Mouse (Mus musculus) heart, postnatal 0 days (tissue): ENCODE data around the gene Arpp21. TPM values are rescaled to one million over a fixed set of nuclear protein-coding genes. Genes with fewer than 3 reads are reported as not detected.
A peak's percentile ranks its signal among the peaks of the same experiment; 100 is the strongest.

Experiments used
- ATAC-seq: fragments of 200-750 bp; cut with Nextera tagmentation; 2 replicates; pipeline ENCODE4 v1.8.0; 2017; ENCODE audit warnings: low read depth, moderate number of reproducible peaks, moderate library complexity; ENCODE audit not compliant: insufficient read depth
- DNase-seq: peaks from one replicate; pipeline ENCODE4 v3.0.0-alpha.2; 2016; ENCODE audit warnings: low spot score
- H3K27ac ChIP-seq: fragments of 300-500 bp; sonication (generic); 2 replicates; pipeline ENCODE4 v1.5.1; 2014; ENCODE audit warnings: low read depth, mild to moderate bottlenecking
- H3K27me3 ChIP-seq: fragments of 300-500 bp; sonication (generic); 2 replicates; pipeline ENCODE4 v1.6.1; 2014; ENCODE audit warnings: low read length, mixed read lengths; ENCODE audit not compliant: control insufficient read depth, insufficient read depth
- H3K36me3 ChIP-seq: fragments of 300-500 bp; sonication (generic); replicated peaks from 2 replicates; pipeline ENCODE4 v1.6.1; 2014; ENCODE audit warnings: low read length, mixed read lengths; ENCODE audit not compliant: control insufficient read depth, insufficient read depth
- H3K4me1 ChIP-seq: fragments of 300-500 bp; sonication (generic); 2 replicates; pipeline ENCODE4 v1.6.1; 2014; ENCODE audit warnings: antibody characterized with exemption; ENCODE audit not compliant: control insufficient read depth, insufficient read depth
- H3K4me2 ChIP-seq: fragments of 300-500 bp; sonication (generic); 2 replicates; pipeline ENCODE4 v1.6.1; 2014; ENCODE audit warnings: low read depth, mild to moderate bottlenecking, low read length, moderate library complexity
- H3K4me3 ChIP-seq: fragments of 300-500 bp; sonication (generic); 2 replicates; pipeline ENCODE4 v1.5.1; 2014; ENCODE audit warnings: low read depth, low read length
- H3K9ac ChIP-seq: fragments of 300-500 bp; sonication (generic); replicated peaks from 2 replicates; pipeline ENCODE4 v1.6.1; 2014; ENCODE audit warnings: low read depth, low read length, mixed read lengths
- H3K9me3 ChIP-seq: fragments of 300-500 bp; sonication (generic); replicated peaks from 2 replicates; pipeline ENCODE4 v1.6.1; 2016; ENCODE audit warnings: low read length; ENCODE audit not compliant: control insufficient read depth
- CTCF ChIP-seq: IDR thresholded peaks from 2 replicates; pipeline ENCODE4 v1.5.1; 2016; ENCODE audit warnings: antibody characterized with exemption, control low read depth, low read depth
- EP300 ChIP-seq: IDR thresholded peaks from 2 replicates; pipeline ENCODE4 v1.6.1; 2016; ENCODE audit warnings: antibody characterized with exemption, low read depth
- WGBS: fragments of 180-500 bp; shearing (Covaris S2); extraction: QIAGEN DNeasy Blood & Tissue Kit; methylation state at CpG from one replicate; pipeline ENCODE4 v1.1.7; 2014; 5-methylcytosine and 5-hydroxymethylcytosine counted together
- polyA plus RNA-seq: library from polyadenylated mRNA; unstranded; fragments of >200 nt; fragmentation: Nextera tagmentation; extraction: Ambion mirVana; gene quantifications from 2 replicates; pipeline ENCODE4 v1.2.1, GENCODE M21; 2015
- total RNA-seq: library from RNA; depleted of rRNA; stranded (reverse); fragments of >200 nt; gene quantifications from 2 replicates; pipeline ENCODE4 v1.2.3, GENCODE M21; 2014; ENCODE audit warnings: low replicate concordance

Gene Arpp21
- total and polyA plus RNA-seq, 2 experiments from 2014 or later, result 0.99 to 2.7 TPM

GRCm38 (mm10) chr9:112233822-112234504 lies 1.8 kb downstream of the Arpp21 start:
- no peak for DNase-seq
- Histone ChIP-seq H3K9ac (no peak overlapping the region; the same call in 1 of the 2 replicates), H3K27ac (no peak overlapping the region), H3K9me3 (no peaks in the 10 kb centered on the region), H3K4me1 (peaks cover 9% of the 10 kb centered on the region; the same call in 1 of the 2 replicates), H3K4me2 (peak overlapping the region; percentile 85), H3K36me3 (no peaks in the 10 kb centered on the region), H3K4me3 (peak overlapping the region; percentile 53), H3K27me3 (peaks cover 37% of the 10 kb centered on the region)
- 23% methylated on average over 12 of the region's 12 CpGs for WGBS
- ATAC-seq, result no peak
- TF ChIP-seq EP300 (no peak), CTCF (no peak)

GRCm38 (mm10) chr9:112233378-112233777 lies 2.4 kb downstream of the Arpp21 start:
- H3K27me3 ChIP-seq, result peaks cover 37% of the 10 kb centered on the region
- TF ChIP-seq EP300 (no peak), CTCF (no peak)
- no peak overlapping the region for H3K27ac ChIP-seq
- 80% methylated on average over 6 of the region's 6 CpGs for WGBS
- DNase-seq, result no peak
- peak overlapping the region; percentile 53; the same call in 1 of the 2 replicates for H3K4me3 ChIP-seq
- ATAC-seq, result no peak
- peaks cover 9% of the 10 kb centered on the region; the same call in 1 of the 2 replicates for H3K4me1 ChIP-seq
- no peaks in the 10 kb centered on the region for H3K36me3 ChIP-seq
- H3K4me2 ChIP-seq, result no peak overlapping the region
- H3K9me3 ChIP-seq, result no peaks in the 10 kb centered on the region
- no peak overlapping the region for H3K9ac ChIP-seq

- H3K4me2 ChIP-seq, result no peak overlapping the region; the same call in 1 of the 2 replicates
- H3K9me3 ChIP-seq, result no peaks in the 10 kb centered on the region
- TF ChIP-seq CTCF (no peak), EP300 (no peak)
- peaks cover 33% of the 10 kb centered on the region for H3K27me3 ChIP-seq
- no peak for DNase-seq
- H3K9ac ChIP-seq, result no peak overlapping the region
- 64% methylated on average over 8 of the region's 8 CpGs for WGBS
- H3K4me3 ChIP-seq, result peak overlapping the region; percentile 6; the same call in 1 of the 2 replicates
- peaks cover 9% of the 10 kb centered on the region; the same call in 1 of the 2 replicates for H3K4me1 ChIP-seq
- H3K27ac ChIP-seq, result no peak overlapping the region
- no peak for ATAC-seq
- H3K36me3 ChIP-seq, result no peaks in the 10 kb centered on the region
Observed at GRCm38 (mm10) chr9:112231935-112232575, 3.7 kb downstream of the Arpp21 start.

GRCm38 (mm10) chr9:112231383-112231782 lies 4.4 kb downstream of the Arpp21 start:
- peaks cover 28% of the 10 kb centered on the region for H3K27me3 ChIP-seq
- H3K4me2 ChIP-seq, result no peak overlapping the region
- no peaks in the 10 kb centered on the region for H3K9me3 ChIP-seq
- WGBS, result 73% methylated on average over 5 of the region's 5 CpGs
- no peak for TF ChIP-seq EP300
- TF ChIP-seq CTCF, result no peak
- no peak overlapping the region for H3K27ac ChIP-seq
- H3K36me3 ChIP-seq, result no peaks in the 10 kb centered on the region
- no peak overlapping the region for H3K9ac ChIP-seq
- DNase-seq, result no peak
- peaks cover 9% of the 10 kb centered on the region; the same call in 1 of the 2 replicates for H3K4me1 ChIP-seq
- ATAC-seq, result no peak
- no peak overlapping the region; the same call in 1 of the 2 replicates for H3K4me3 ChIP-seq

- H3K27me3 ChIP-seq, result peaks cover 24% of the 10 kb centered on the region
- WGBS, result 71% methylated on average over 4 of the region's 4 CpGs
Observed at GRCm38 (mm10) chr9:112230716-112231361, 4.9 kb downstream of the Arpp21 start.

More at GRCm38 (mm10) chr9:112230716-112231361, 4.9 kb downstream of the Arpp21 start:
- DNase-seq (no peak), ATAC-seq (no peak)
- no peak for TF ChIP-seq CTCF
- no peak for TF ChIP-seq EP300
- no peak overlapping the region for H3K4me3 ChIP-seq
- H3K9me3 ChIP-seq, result no peaks in the 10 kb centered on the region
- no peak overlapping the region for H3K27ac ChIP-seq
- H3K4me1 ChIP-seq, result peaks cover 9% of the 10 kb centered on the region; the same call in 1 of the 2 replicates
- no peak overlapping the region for H3K4me2 ChIP-seq
- H3K36me3 ChIP-seq, result no peaks in the 10 kb centered on the region
- H3K9ac ChIP-seq, result no peak overlapping the region
